Mouse (Mus musculus) gastrocnemius, postnatal 10 days (tissue): ENCODE measurements around the gene Akt1s1. TPM values are rescaled to one million over a fixed set of nuclear protein-coding genes. Genes with fewer than 3 reads are reported as not detected.
"Not testable (repeated sequence)": the region's sequence is repeated elsewhere in the genome, so short reads cannot be mapped to it uniquely, and the experiment has no call there.

Source experiments
- DNase-seq: peaks from one replicate; pipeline ENCODE4 v3.0.0; 2021; ENCODE audit warnings: mixed read lengths
- total RNA-seq, 2 experiments: library from RNA; stranded (reverse); gene quantifications; 2 replicates each; pipeline ENCODE4 v1.2.3; 2021

Akt1s1 gene
- total RNA-seq, 2 experiments from 2014 or later, result 84.2 to 86.4 TPM

GRCm38 (mm10) chr7:44868919-44869696 is 20.3 kb downstream of the Akt1s1 start:
- DNase-seq, result peak; percentile 73

GRCm38 (mm10) chr7:44869697-44870528 is 21.1 kb downstream of the Akt1s1 start, which contains the start of gene Ptov1:
TSS of gene Ptov1 (minus strand) at chr7:44869788.
- DNase-seq, result peak; percentile 88

- no peak for DNase-seq
Observed at GRCm38 (mm10) chr7:44870614-44871013, 21.8 kb downstream of the Akt1s1 start.

GRCm38 (mm10) chr7:44871181-44871580 is 22.4 kb downstream of the Akt1s1 start:
- DNase-seq, result no peak

- not testable (repeated sequence) for DNase-seq
Observed at GRCm38 (mm10) chr7:44871774-44872173, 23.0 kb downstream of the Akt1s1 start.

GRCm38 (mm10) chr7:44877833-44878232 is 29.0 kb downstream of the Akt1s1 start:
- no peak for DNase-seq

GRCm38 (mm10) chr7:44883036-44883435 is 34.2 kb downstream of the Akt1s1 start:
- DNase-seq, result no peak

- DNase-seq, result no peak
Observed at GRCm38 (mm10) chr7:44884637-44885036, 35.8 kb downstream of the Akt1s1 start.

- DNase-seq, result no peak
Observed at GRCm38 (mm10) chr7:44886964-44887363, 38.2 kb downstream of the Akt1s1 start.

- no peak for DNase-seq
Observed at GRCm38 (mm10) chr7:44888256-44889105, 39.7 kb downstream of the Akt1s1 start.

- DNase-seq, result no peak
Observed at GRCm38 (mm10) chr7:44890180-44890579, 41.4 kb downstream of the Akt1s1 start.

GRCm38 (mm10) chr7:44890737-44891136 is 41.9 kb downstream of the Akt1s1 start:
- DNase-seq, result no peak

- DNase-seq, result no peak
Observed at GRCm38 (mm10) chr7:44891611-44892010, 42.8 kb downstream of the Akt1s1 start.

- DNase-seq, result peak; percentile 87
Observed at GRCm38 (mm10) chr7:44892276-44892921, 43.6 kb downstream of the Akt1s1 start, which contains the start of gene Med25. TSS of gene Med25 (minus strand) at chr7:44892712.

GRCm38 (mm10) chr7:44893197-44893596 is 44.4 kb downstream of the Akt1s1 start:
- no peak for DNase-seq

- no peak for DNase-seq
Observed at GRCm38 (mm10) chr7:44894175-44894574, 45.4 kb downstream of the Akt1s1 start.

- DNase-seq, result no peak
Observed at GRCm38 (mm10) chr7:44895206-44895592, 46.4 kb downstream of the Akt1s1 start.

- peak; percentile 83 for DNase-seq
Observed at GRCm38 (mm10) chr7:44895593-44896434, 47.0 kb downstream of the Akt1s1 start, which contains the start of gene Fuz. TSS of gene Fuz (plus strand) at chr7:44896079.

- DNase-seq, result no peak
Observed at GRCm38 (mm10) chr7:44896499-44896898, 47.7 kb downstream of the Akt1s1 start.

GRCm38 (mm10) chr7:44898607-44899006 is 49.8 kb downstream of the Akt1s1 start:
- DNase-seq, result no peak

GRCm38 (mm10) chr7:44900632-44901031 is 51.8 kb downstream of the Akt1s1 start:
- DNase-seq, result no peak
